Mouse (Mus musculus): ENCODE measurements at regions not wholly inside any gene's neighbourhood (a gene's known extent, or its start where the extent isn't known, plus 50 kb on each side); places are given as distances from the start of the nearest gene placed in this dataset.
"Not testable (repeated sequence)": the region's sequence is repeated elsewhere in the genome, so short reads cannot be mapped to it uniquely, and the experiment has no call there.

- 83% methylated on average over 7 of the region's 7 CpGs for WGBS
- H3K36me3 ChIP-seq (ENCODE audit: control insufficient read depth, insufficient read depth, low read length) = no peaks in the 10 kb centered on the region
Measured at GRCm38 (mm10) chr13:73070531-73070908, 189.8 kb upstream of the Irx4 start.

GRCm38 (mm10) chr13:73071032-73071431 is 189.2 kb upstream of the Irx4 start:
- no peaks in the 10 kb centered on the region for H3K4me1 ChIP-seq (ENCODE audit: control insufficient read depth, insufficient read depth, insufficient read length)
- no peaks in the 10 kb centered on the region for H3K36me3 ChIP-seq (ENCODE audit: control insufficient read depth, insufficient read depth, low read length)
- no peak for DNase-seq (ENCODE audit: low read depth in 1 of 2, low spot score in 2 of 2)
- no peaks in the 10 kb centered on the region for H3K27me3 ChIP-seq (ENCODE audit: control insufficient read depth, insufficient read depth, low read length)
- WGBS = 77% methylated on average over 8 of the region's 8 CpGs
- no peak overlapping the region for H3K4me3 ChIP-seq (ENCODE audit: extremely low read depth, insufficient read depth, insufficient read length)
- H3K27ac ChIP-seq (ENCODE audit: insufficient read depth, low read length) = no peak overlapping the region
- TF ChIP-seq CTCF (IDR thresholded peaks at IDR 0.05; ENCODE audit: extremely low read depth, insufficient read depth, insufficient read length, insufficient replicate concordance) (no peak), POLR2A (IDR thresholded peaks at IDR 0.05; ENCODE audit: low read depth, low read length) (no peak)

More at GRCm38 (mm10) chr13:73070531-73070908, 189.8 kb upstream of the Irx4 start:
- TF ChIP-seq POLR2A (IDR thresholded peaks at IDR 0.05; ENCODE audit: low read depth, low read length) = no peak
- TF ChIP-seq CTCF (IDR thresholded peaks at IDR 0.05; ENCODE audit: extremely low read depth, insufficient read depth, insufficient read length, insufficient replicate concordance) = no peak
- H3K27ac ChIP-seq (ENCODE audit: insufficient read depth, low read length) = no peak overlapping the region
- no peaks in the 10 kb centered on the region for H3K4me1 ChIP-seq (ENCODE audit: control insufficient read depth, insufficient read depth, insufficient read length)
- H3K27me3 ChIP-seq (ENCODE audit: control insufficient read depth, insufficient read depth, low read length) = no peaks in the 10 kb centered on the region
- H3K4me3 ChIP-seq (ENCODE audit: extremely low read depth, insufficient read depth, insufficient read length) = no peak overlapping the region
- no peak for DNase-seq (ENCODE audit: low read depth in 1 of 2, low spot score in 2 of 2)

GRCm38 (mm10) chr13:73071854-73072852 is 188.1 kb upstream of the Irx4 start:
- no peaks in the 10 kb centered on the region for H3K4me1 ChIP-seq (ENCODE audit: control insufficient read depth, insufficient read depth, insufficient read length)
- no peak for DNase-seq (ENCODE audit: low read depth in 1 of 2, low spot score in 2 of 2)
- TF ChIP-seq POLR2A (IDR thresholded peaks at IDR 0.05; ENCODE audit: low read depth, low read length) = no peak
- TF ChIP-seq CTCF (IDR thresholded peaks at IDR 0.05; ENCODE audit: extremely low read depth, insufficient read depth, insufficient read length, insufficient replicate concordance) = no peak
- H3K27me3 ChIP-seq (ENCODE audit: control insufficient read depth, insufficient read depth, low read length) = no peaks in the 10 kb centered on the region
- 51% methylated on average over 6 of the region's 6 CpGs for WGBS
- H3K27ac ChIP-seq (ENCODE audit: insufficient read depth, low read length) = no peak overlapping the region
- no peaks in the 10 kb centered on the region for H3K36me3 ChIP-seq (ENCODE audit: control insufficient read depth, insufficient read depth, low read length)
- no peak overlapping the region for H3K4me3 ChIP-seq (ENCODE audit: extremely low read depth, insufficient read depth, insufficient read length)

GRCm38 (mm10) chr13:73077866-73078430 is 182.3 kb upstream of the Irx4 start:
- H3K36me3 ChIP-seq (ENCODE audit: control insufficient read depth, insufficient read depth, low read length) = no peaks in the 10 kb centered on the region
- no peak for DNase-seq (ENCODE audit: low read depth in 1 of 2, low spot score in 2 of 2)
- H3K27me3 ChIP-seq (ENCODE audit: control insufficient read depth, insufficient read depth, low read length) = no peaks in the 10 kb centered on the region
- H3K27ac ChIP-seq (ENCODE audit: insufficient read depth, low read length) = no peak overlapping the region
- TF ChIP-seq CTCF (IDR thresholded peaks at IDR 0.05; ENCODE audit: extremely low read depth, insufficient read depth, insufficient read length, insufficient replicate concordance) = no peak
- no peaks in the 10 kb centered on the region for H3K4me1 ChIP-seq (ENCODE audit: control insufficient read depth, insufficient read depth, insufficient read length)
- 68% methylated on average over 2 of the region's 2 CpGs for WGBS
- H3K4me3 ChIP-seq (ENCODE audit: extremely low read depth, insufficient read depth, insufficient read length) = no peak overlapping the region

GRCm38 (mm10) chr13:73087815-73088214 is 172.5 kb upstream of the Irx4 start:
- not testable (repeated sequence) for H3K27me3 ChIP-seq (ENCODE audit: control insufficient read depth, insufficient read depth, low read length); H3K4me3 ChIP-seq (ENCODE audit: extremely low read depth, insufficient read depth, insufficient read length); H3K36me3 ChIP-seq (ENCODE audit: control insufficient read depth, insufficient read depth, low read length); H3K27ac ChIP-seq (ENCODE audit: insufficient read depth, low read length); DNase-seq (ENCODE audit: low read depth in 1 of 2, low spot score in 2 of 2); H3K4me1 ChIP-seq (ENCODE audit: control insufficient read depth, insufficient read depth, insufficient read length)

GRCm38 (mm10) chr13:73091886-73092285 is 168.4 kb upstream of the Irx4 start:
- 54% methylated on average over 3 of the region's 3 CpGs for WGBS
- no peaks in the 10 kb centered on the region for H3K27me3 ChIP-seq (ENCODE audit: control insufficient read depth, insufficient read depth, low read length)
- no peak overlapping the region for H3K4me3 ChIP-seq (ENCODE audit: extremely low read depth, insufficient read depth, insufficient read length)
- DNase-seq (ENCODE audit: low read depth in 1 of 2, low spot score in 2 of 2) = no peak
- H3K4me1 ChIP-seq (ENCODE audit: control insufficient read depth, insufficient read depth, insufficient read length) = no peaks in the 10 kb centered on the region
- no peak overlapping the region for H3K27ac ChIP-seq (ENCODE audit: insufficient read depth, low read length)
- TF ChIP-seq CTCF (IDR thresholded peaks at IDR 0.05; ENCODE audit: extremely low read depth, insufficient read depth, insufficient read length, insufficient replicate concordance) (no peak), POLR2A (IDR thresholded peaks at IDR 0.05; ENCODE audit: low read depth, low read length) (no peak)
- H3K36me3 ChIP-seq (ENCODE audit: control insufficient read depth, insufficient read depth, low read length) = no peaks in the 10 kb centered on the region

- Histone ChIP-seq H3K36me3 (ENCODE audit: control insufficient read depth, insufficient read depth, low read length) (no peaks in the 10 kb centered on the region), H3K27me3 (ENCODE audit: control insufficient read depth, insufficient read depth, low read length) (no peaks in the 10 kb centered on the region), H3K4me3 (ENCODE audit: extremely low read depth, insufficient read depth, insufficient read length) (no peak overlapping the region), H3K4me1 (ENCODE audit: control insufficient read depth, insufficient read depth, insufficient read length) (no peaks in the 10 kb centered on the region), H3K27ac (ENCODE audit: insufficient read depth, low read length) (no peak overlapping the region)
- no peak for DNase-seq (ENCODE audit: low read depth in 1 of 2, low spot score in 2 of 2)
- no peak for TF ChIP-seq CTCF (IDR thresholded peaks at IDR 0.05; ENCODE audit: extremely low read depth, insufficient read depth, insufficient read length, insufficient replicate concordance)
- no peak for TF ChIP-seq POLR2A (IDR thresholded peaks at IDR 0.05; ENCODE audit: low read depth, low read length)
- WGBS = 94% methylated on average over 9 of the region's 9 CpGs
Measured at GRCm38 (mm10) chr13:73097502-73097901, 162.8 kb upstream of the Irx4 start.
